Mouse (Mus musculus) heart, embryonic 14.5 days (tissue): ENCODE data around the gene Cux2. TPM values are rescaled to one million over a fixed set of nuclear protein-coding genes. Genes with fewer than 3 reads are reported as not detected.

Experiments
- ATAC-seq: fragments of 200-750 bp; cut with Nextera tagmentation; 2 replicates; pipeline ENCODE4 v1.8.0; 2017; ENCODE audit warnings: low read depth, moderate TSS enrichment; ENCODE audit not compliant: insufficient number of reproducible peaks, insufficient read depth, low FRiP score
- H3K27ac ChIP-seq, 2 experiments: fragments of 200-500 bp in 1 of 2; fragments of 300-500 bp in 1 of 2; sonication (generic) in 1 of 2; replicated peaks in 1 of 2; 2 replicates each; pipeline ENCODE4 v1.5.1; 2012 to 2014; ENCODE audit warnings: low read depth in 2 of 2, low read length in 2 of 2, control low read depth in 1 of 2, mild to moderate bottlenecking in 1 of 2, mixed read lengths in 1 of 2; ENCODE audit not compliant: control insufficient read depth in 1 of 2, insufficient read depth in 1 of 2
- H3K27me3 ChIP-seq: fragments of 300-500 bp; sonication (generic); 2 replicates; pipeline ENCODE4 v1.6.1; 2014; ENCODE audit warnings: mild to moderate bottlenecking, low read length, control low read depth; ENCODE audit not compliant: control insufficient read depth, insufficient read depth
- H3K36me3 ChIP-seq: fragments of 300-500 bp; sonication (generic); 2 replicates; pipeline ENCODE4 v1.6.1; 2014; ENCODE audit warnings: mild to moderate bottlenecking, control low read depth, low read length, mixed read lengths; ENCODE audit not compliant: control insufficient read depth, insufficient read depth
- H3K4me1 ChIP-seq, 2 experiments: fragments of 200-500 bp in 1 of 2; fragments of 300-500 bp in 1 of 2; sonication (generic) in 1 of 2; 2 replicates each; pipeline ENCODE4 v1.6.1; 2012 to 2014; ENCODE audit warnings: low read length in 2 of 2, control low read depth in 1 of 2, mixed read lengths in 1 of 2; ENCODE audit not compliant: control insufficient read depth in 2 of 2, insufficient read depth in 2 of 2
- H3K4me2 ChIP-seq: fragments of 300-500 bp; sonication (generic); 2 replicates; pipeline ENCODE4 v1.6.1; 2014; ENCODE audit warnings: mild to moderate bottlenecking, low read length
- H3K4me3 ChIP-seq, 2 experiments: fragments of 200-500 bp in 1 of 2; fragments of 300-500 bp in 1 of 2; sonication (generic) in 1 of 2; 2 replicates each; pipeline ENCODE4 v1.5.1; 2012 to 2014; ENCODE audit warnings: low read length in 2 of 2, mild to moderate bottlenecking in 2 of 2, control low read depth in 1 of 2, low read depth in 1 of 2, moderate library complexity in 1 of 2; ENCODE audit not compliant: control insufficient read depth in 1 of 2, insufficient read depth in 1 of 2
- H3K9ac ChIP-seq: fragments of 300-500 bp; sonication (generic); 2 replicates; pipeline ENCODE4 v1.6.1; 2014; ENCODE audit warnings: mild to moderate bottlenecking, low read length
- H3K9me3 ChIP-seq: fragments of 300-500 bp; sonication (generic); 2 replicates; pipeline ENCODE4 v1.6.1; 2016; ENCODE audit warnings: low read length, control low read depth; ENCODE audit not compliant: control insufficient read depth
- WGBS: fragments of 180-500 bp; shearing (Covaris S2); extraction: QIAGEN DNeasy Blood & Tissue Kit; methylation state at CpG from one replicate; pipeline ENCODE4 v1.1.7; 2014; 5-methylcytosine and 5-hydroxymethylcytosine counted together
- polyA plus RNA-seq: library from polyadenylated mRNA; unstranded; fragments of >200 nt; fragmentation: Nextera tagmentation; extraction: Ambion mirVana; gene quantifications from 2 replicates; pipeline ENCODE4 v1.2.1, GENCODE M21; 2014

Gene Cux2
- polyA plus RNA-seq, 1 experiment from 2014 or later, result 7.9 TPM

DNA sequence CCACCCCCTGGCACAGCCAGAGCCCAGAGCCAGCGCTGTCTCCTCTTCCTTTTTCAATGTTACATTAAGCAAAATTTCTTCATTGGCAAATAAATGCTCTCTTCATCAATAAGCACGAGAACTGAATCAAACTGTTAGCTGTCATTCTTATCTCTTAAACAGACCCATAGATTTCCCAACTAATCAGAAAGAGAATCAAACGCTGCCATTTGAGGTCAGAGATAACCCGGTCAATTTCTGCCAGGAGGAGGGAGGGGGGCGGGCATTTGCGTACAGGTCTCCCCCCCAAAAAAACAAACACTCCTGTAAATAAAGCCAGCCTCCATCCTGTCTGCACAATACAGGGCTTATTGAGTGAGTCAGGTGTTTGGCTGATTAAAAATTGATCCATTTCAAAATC is 33.2 kb downstream of the Cux2 start:
- no peaks in the 10 kb centered on the region; a peak in 1 of 4 replicates for H3K4me1 ChIP-seq
- no peaks in the 10 kb centered on the region for H3K9me3 ChIP-seq
- H3K9ac ChIP-seq, result no peak overlapping the region
- no peak overlapping the region for H3K27ac ChIP-seq
- no peak for ATAC-seq
- H3K27me3 ChIP-seq, result no peaks in the 10 kb centered on the region
- no peak overlapping the region for H3K4me2 ChIP-seq
- 81% methylated on average over 6 of the region's 6 CpGs for WGBS
- no peaks in the 10 kb centered on the region for H3K36me3 ChIP-seq
- no peak overlapping the region for H3K4me3 ChIP-seq

DNA sequence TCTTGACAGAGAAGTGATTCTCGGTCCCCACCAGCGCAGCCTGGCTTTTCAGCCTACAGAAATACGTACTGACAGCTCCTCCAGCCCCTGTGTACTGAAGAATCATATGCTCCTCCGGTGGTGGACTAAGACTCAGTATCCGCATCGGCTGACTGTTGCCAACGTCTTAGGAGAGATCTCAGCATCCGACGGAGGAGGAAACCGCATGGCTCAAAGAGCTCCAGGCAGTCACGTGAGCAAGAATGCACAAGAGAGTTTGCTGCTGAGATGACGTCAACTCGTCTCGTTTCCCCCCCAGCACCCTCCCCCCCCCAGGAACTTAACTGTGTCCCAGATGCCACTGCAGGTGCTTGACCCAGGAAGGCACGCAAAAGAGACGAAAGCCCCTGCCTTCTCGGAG is 34.8 kb downstream of the Cux2 start:
- Histone ChIP-seq H3K27me3 (no peaks in the 10 kb centered on the region), H3K9ac (no peak overlapping the region), H3K4me3 (no peak overlapping the region), H3K9me3 (no peaks in the 10 kb centered on the region), H3K4me2 (no peak overlapping the region), H3K36me3 (no peaks in the 10 kb centered on the region), H3K27ac (no peak overlapping the region), H3K4me1 (no peaks in the 10 kb centered on the region; a peak in 1 of 4 replicates)
- no peak for ATAC-seq
- WGBS, result 76% methylated on average over 17 of the region's 17 CpGs

- Histone ChIP-seq H3K4me2 (no peak overlapping the region), H3K4me1 (no peaks in the 10 kb centered on the region; a peak in 1 of 4 replicates), H3K27ac (no peak overlapping the region), H3K36me3 (no peaks in the 10 kb centered on the region), H3K9me3 (no peaks in the 10 kb centered on the region), H3K27me3 (no peaks in the 10 kb centered on the region), H3K4me3 (no peak overlapping the region), H3K9ac (no peak overlapping the region)
- 83% methylated on average over 8 of the region's 8 CpGs for WGBS
- no peak for ATAC-seq
Measured at GRCm38 (mm10) chr5:122014671-122015070, 35.2 kb downstream of the Cux2 start.

GRCm38 (mm10) chr5:122011289-122011688 is 38.6 kb downstream of the Cux2 start:
- Histone ChIP-seq H3K9ac (no peak overlapping the region), H3K27ac (no peak overlapping the region), H3K9me3 (0 out of 2 replicates have a peak, but pooled peaks cover 3% of the 10 kb centered on the region), H3K27me3 (no peaks in the 10 kb centered on the region), H3K4me3 (no peak overlapping the region), H3K4me1 (no peaks in the 10 kb centered on the region; a peak in 1 of 4 replicates), H3K36me3 (no peaks in the 10 kb centered on the region), H3K4me2 (no peak overlapping the region)
- ATAC-seq, result no peak
- WGBS, result 39% methylated on average over 9 of the region's 9 CpGs

DNA sequence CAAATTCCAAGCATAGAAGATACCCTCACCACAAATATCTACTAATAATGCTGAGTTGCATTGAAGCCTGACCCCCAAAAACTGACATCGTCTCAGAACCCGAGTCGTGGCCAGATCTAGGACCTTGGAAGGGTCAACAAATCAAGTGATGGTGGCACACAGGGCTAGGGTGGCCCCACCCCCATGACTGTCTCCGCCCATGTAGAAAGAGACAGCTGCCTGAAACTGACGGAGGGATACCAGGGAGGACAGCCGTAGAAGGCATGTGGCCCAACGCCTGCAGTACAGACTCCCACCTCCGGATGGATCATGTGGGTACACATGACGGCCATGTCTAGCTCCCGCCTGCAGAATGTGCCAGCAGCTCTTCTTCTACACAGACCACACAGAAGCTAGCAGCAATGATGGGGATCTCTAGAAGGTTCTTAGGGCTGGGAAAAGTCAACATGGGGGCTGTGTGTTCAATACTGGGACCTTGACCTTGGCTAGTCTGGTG is 41.9 kb downstream of the Cux2 start:
- WGBS, result 85% methylated on average over 10 of the region's 10 CpGs

DNA sequence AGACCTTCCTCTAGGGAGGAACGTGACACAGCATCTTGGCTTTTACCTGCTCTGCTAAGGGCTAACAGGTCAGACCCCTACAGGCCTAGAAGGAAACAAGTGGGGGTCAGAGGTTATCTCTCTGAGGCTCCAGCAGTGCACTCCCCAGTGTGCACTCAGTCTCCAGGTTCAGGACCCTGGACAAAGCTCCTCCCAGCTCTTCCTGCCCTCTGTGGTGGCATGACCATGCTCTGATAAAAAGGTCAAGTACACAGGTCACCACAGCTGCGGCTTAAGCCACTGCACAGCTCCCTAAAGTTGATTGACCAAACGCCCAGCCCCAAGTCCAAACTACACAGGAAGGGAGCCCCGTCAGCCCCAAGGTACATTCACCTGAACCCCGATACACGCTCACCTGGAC is 46.4 kb downstream of the Cux2 start:
- Histone ChIP-seq H3K27ac (no peak overlapping the region), H3K27me3 (no peaks in the 10 kb centered on the region), H3K4me3 (no peak overlapping the region), H3K9ac (no peak overlapping the region), H3K4me1 (peaks cover 2 to 3% of the 10 kb centered on the region in 2 experiments; a peak in 3 of 4 replicates), H3K4me2 (no peak overlapping the region), H3K36me3 (no peaks in the 10 kb centered on the region), H3K9me3 (0 out of 2 replicates have a peak, but pooled peaks cover 4% of the 10 kb centered on the region)
- ATAC-seq, result no peak
- 57% methylated on average over 6 of the region's 6 CpGs for WGBS

More for the DNA sequence above, 41.9 kb downstream of the Cux2 start:
- no peak overlapping the region for H3K9ac ChIP-seq
- no peaks in the 10 kb centered on the region for H3K36me3 ChIP-seq
- no peak overlapping the region for H3K4me2 ChIP-seq
- no peak overlapping the region for H3K4me3 ChIP-seq
- 0 out of 2 replicates have a peak, but pooled peaks cover 4% of the 10 kb centered on the region for H3K9me3 ChIP-seq
- H3K4me1 ChIP-seq, result no peaks in the 10 kb centered on the region
- no peaks in the 10 kb centered on the region for H3K27me3 ChIP-seq
- no peak overlapping the region for H3K27ac ChIP-seq
- ATAC-seq, result no peak

- no peak overlapping the region for H3K9ac ChIP-seq
- ATAC-seq, result no peak
- H3K4me2 ChIP-seq, result no peak overlapping the region
- H3K4me3 ChIP-seq, result no peak overlapping the region
- H3K27me3 ChIP-seq, result no peaks in the 10 kb centered on the region
- 0 out of 2 replicates have a peak, but pooled peaks cover 4% of the 10 kb centered on the region for H3K9me3 ChIP-seq
- 40% methylated on average over 18 of the region's 18 CpGs for WGBS
- no peaks in the 10 kb centered on the region for H3K36me3 ChIP-seq
- H3K4me1 ChIP-seq, result peaks cover 2 to 3% of the 10 kb centered on the region in 2 experiments; a peak in 3 of 4 replicates
- H3K27ac ChIP-seq, result no peak overlapping the region
Measured at GRCm38 (mm10) chr5:122002148-122002547, 47.8 kb downstream of the Cux2 start.

GRCm38 (mm10) chr5:122001311-122001710 is 48.6 kb downstream of the Cux2 start:
- Histone ChIP-seq H3K9me3 (0 out of 2 replicates have a peak, but pooled peaks cover under 1% of the 10 kb centered on the region), H3K27me3 (no peaks in the 10 kb centered on the region), H3K4me1 (peaks cover 2 to 3% of the 10 kb centered on the region in 2 experiments; a peak in 3 of 4 replicates), H3K4me3 (no peak overlapping the region), H3K4me2 (no peak overlapping the region), H3K27ac (no peak overlapping the region), H3K9ac (no peak overlapping the region), H3K36me3 (no peaks in the 10 kb centered on the region)
- 92% methylated on average over 9 of the region's 9 CpGs for WGBS
- no peak for ATAC-seq
